Mouse (Mus musculus) fibroblast of lung, adult 2 months (primary cell): ENCODE results near the gene Ifna5.
A peak's percentile ranks its signal among the peaks of the same experiment; 100 is the strongest.
"Not testable (repeated sequence)": the region's sequence is repeated elsewhere in the genome, so short reads cannot be mapped to it uniquely, and the experiment has no call there.

Experiments used
- DNase-seq: peaks from one replicate; pipeline ENCODE4 v3.0.0-alpha.2; 2011; ENCODE audit warnings: low read depth

Ifna5 gene

DNA sequence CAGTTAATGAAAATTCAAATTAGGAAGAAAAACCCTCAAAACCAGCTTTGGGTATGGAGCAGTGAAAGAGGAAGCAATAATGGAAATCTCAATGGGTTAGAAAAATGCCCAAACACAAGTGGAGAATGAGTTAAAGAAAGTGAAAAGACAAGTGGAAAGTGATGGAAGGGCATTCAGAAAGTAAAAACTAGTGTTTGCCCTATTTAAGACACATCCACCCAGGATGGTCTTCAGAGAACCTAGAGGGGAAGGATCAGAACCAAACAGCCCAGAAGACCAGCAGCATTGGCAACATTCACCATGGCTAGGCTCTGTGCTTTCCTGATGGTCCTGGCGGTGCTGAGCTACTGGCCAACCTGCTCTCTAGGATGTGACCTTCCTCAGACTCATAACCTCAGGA is at the start of gene Ifna5:
Gene Ifna5, plus strand, starts transcription at position 301 of the 400 bp plus-strand sequence.
- not testable (repeated sequence) for DNase-seq

GRCm38 (mm10) chr4:88788402-88788801 is 46.9 kb upstream of the Ifna5 start, which contains the start of gene Gm13277:
Gene Gm13277 (plus strand): TSS chr4:88788632.
- not testable (repeated sequence) for DNase-seq

DNA sequence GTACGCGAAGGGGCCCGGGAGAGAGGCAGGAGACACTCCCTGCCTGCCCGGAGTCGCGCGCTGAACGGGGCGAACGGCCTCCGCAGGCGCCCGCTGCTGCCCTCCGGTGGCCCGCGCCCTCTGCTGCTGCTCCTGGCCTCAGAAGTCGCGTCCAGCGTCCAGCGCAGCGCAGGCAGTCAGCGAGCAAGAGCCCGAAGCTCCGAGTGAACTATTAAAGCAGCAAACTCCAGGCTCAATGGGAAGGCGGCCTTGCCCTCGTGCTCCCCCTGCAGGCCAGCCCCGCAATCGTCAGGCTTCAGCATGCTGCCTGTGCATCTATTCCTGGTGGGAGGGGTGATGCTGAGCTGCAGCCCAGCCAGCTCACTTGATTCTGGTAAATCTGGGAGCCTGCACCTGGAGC is 44.1 kb upstream of the Ifna5 start, which contains the start of gene Gm13278:
Gene Gm13278, plus strand, starts transcription at position 301 of the 400 bp plus-strand sequence.
- DNase-seq = not testable (repeated sequence)

DNA sequence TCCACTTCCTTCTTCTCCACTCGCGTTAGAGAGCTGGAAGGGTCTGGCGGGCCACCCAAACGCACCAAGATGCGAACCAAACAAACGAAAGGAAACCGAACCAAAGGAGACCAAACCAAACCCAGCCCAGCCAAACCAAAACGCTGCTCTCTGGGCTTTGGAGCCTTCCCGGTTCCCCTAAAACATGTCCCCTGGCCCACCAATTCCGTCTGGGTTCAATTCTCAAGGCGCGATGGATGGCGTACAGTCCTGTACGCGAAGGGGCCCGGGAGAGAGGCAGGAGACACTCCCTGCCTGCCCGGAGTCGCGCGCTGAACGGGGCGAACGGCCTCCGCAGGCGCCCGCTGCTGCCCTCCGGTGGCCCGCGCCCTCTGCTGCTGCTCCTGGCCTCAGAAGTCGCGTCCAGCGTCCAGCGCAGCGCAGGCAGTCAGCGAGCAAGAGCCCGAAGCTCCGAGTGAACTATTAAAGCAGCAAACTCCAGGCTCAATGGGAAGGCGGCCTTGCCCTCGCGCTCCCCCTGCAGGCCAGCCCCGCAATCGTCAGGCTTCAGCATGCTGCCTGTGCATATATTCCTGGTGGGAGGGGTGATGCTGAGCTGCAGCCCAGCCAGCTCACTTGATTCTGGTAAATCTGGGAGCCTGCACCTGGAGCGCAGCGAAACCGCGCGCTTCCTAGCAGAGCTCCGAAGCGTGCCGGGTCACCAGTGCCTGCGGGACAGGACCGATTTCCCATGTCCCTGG is 41.2 kb upstream of the Ifna5 start, which contains the start of gene Gm13275:
Gene Gm13275, plus strand, starts transcription at position 552 of the 740 bp plus-strand sequence.
- not testable (repeated sequence) for DNase-seq

- DNase-seq = not testable (repeated sequence)
These were observed 38.2 kb upstream of the Ifna5 start, which contains the start of gene Gm13279 for GRCm38 (mm10) chr4:88797097-88797496. Gene Gm13279 (plus strand): TSS chr4:88797397.

DNA sequence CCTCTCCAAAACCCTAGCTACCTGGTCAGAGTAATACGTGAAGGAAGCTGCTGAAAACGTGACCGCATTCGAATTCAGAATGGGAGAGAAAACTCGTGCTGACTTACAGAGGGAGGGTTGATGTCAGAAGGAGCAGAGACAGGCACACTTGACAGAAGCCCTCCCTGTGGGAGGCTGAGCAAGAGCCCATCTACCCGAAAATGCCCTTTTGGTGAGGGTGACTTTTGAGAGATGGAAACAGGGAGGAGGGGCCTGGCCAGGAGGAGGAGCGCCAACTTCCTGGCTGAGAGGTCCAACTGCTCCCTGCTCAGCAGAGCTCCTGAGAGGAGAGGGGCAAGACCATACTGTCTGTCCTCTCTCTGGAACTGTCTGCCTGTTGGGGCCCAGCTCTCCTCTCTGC is 36.0 kb upstream of the Ifna5 start, which contains the start of gene Gm13285:
Gene Gm13285, plus strand, starts transcription at position 301 of the 400 bp plus-strand sequence.
- DNase-seq = not testable (repeated sequence)

GRCm38 (mm10) chr4:88802954-88803353 is 32.4 kb upstream of the Ifna5 start, which contains the start of gene Gm13287:
Gene Gm13287 (plus strand): TSS chr4:88803254.
- DNase-seq = not testable (repeated sequence)

- DNase-seq = not testable (repeated sequence)
These were observed 30.1 kb upstream of the Ifna5 start, which contains the start of gene Gm13288 for GRCm38 (mm10) chr4:88805231-88805630. Gene Gm13288 (plus strand): TSS chr4:88805531.

GRCm38 (mm10) chr4:88805761-88806160 is 29.6 kb upstream of the Ifna5 start:
- DNase-seq = not testable (repeated sequence)

DNA sequence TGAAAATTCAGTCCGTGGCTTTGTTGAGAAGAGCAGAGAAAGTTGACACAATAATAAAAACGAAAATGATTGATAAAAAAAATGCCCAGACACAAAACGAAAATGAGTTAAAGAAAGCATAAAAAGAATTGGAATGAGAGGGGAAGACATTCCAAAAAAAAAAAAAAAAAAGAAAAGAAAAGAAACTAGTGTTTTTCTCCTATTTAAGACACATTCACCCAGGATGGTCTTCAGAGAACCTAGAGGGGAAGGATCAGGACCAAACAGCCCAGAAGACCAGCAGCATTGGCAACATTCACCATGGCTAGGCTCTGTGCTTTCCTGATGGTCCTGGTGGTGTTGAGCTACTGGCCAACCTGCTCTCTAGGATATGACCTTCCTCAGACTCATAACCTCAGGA is 19.4 kb upstream of the Ifna5 start, which contains the start of gene Ifna7:
Gene Ifna7, plus strand, starts transcription at position 301 of the 400 bp plus-strand sequence.
- DNase-seq = no peak

DNA sequence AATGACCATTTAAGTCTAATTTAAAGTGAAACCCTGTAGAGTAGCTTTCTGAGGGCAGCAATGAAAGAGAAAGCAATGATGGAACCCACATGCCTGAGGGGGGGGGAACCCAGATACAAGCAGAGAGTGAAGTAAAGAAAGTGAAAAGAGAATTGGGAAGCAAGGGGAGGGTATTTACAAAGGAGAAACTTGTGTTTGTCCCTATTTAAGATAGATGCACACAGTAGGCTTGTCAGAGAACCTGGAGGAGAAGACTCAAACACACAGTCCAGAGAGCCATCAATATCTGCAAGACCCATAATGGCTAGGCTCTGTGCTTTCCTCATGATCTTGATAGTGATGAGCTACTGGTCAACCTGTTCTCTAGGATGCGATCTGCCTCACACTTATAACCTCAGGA is 15.7 kb upstream of the Ifna5 start, which contains the start of gene Ifna11:
Gene Ifna11, plus strand, starts transcription at position 301 of the 400 bp plus-strand sequence.
- DNase-seq = no peak

DNA sequence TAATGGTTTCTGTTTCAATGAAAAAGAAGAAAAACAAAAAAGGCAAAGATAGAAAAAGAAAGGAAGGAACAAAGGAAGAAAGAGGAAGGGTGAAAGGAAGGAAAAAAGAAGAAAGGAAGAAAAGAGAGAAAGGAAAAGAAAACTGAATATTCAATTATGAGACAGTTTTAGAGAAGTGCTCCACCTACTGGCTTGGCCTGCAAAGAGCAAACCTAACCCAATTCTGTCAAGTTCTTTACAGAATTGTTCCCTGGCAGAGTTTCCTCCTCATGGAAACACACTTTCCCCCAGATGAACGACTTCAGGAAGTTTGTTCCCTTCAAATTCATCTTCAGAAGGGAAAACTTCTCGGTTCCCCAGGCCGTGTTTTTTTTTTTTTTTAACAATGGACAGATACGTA is 12.3 kb upstream of the Ifna5 start:
- peak; percentile 5 for DNase-seq

- not testable (repeated sequence) for DNase-seq
These were observed 8.2 kb upstream of the Ifna5 start, which contains the start of gene Ifna6 for GRCm38 (mm10) chr4:88827116-88827515. Gene Ifna6 (plus strand): TSS chr4:88827416.

DNA sequence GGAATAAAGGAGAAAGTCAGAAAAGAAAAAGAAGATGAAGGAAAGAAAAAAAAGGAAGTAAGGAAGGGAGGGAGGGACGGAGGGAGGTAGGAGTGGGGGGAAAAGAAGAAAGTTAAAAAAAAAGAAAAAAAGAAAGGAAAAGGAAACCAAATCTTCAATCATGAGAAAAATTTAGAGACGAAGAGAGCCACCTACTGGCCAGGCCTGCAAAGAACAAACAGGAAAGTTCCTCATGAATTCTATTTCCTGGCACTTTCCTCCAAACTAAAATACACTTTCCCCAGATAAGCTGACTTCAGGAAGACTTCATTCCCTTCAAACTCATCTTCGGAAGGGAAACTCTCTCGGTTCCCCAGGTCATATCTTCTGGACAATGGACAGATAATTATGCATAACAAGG is 4.8 kb upstream of the Ifna5 start:
- peak; percentile 16 for DNase-seq

DNA sequence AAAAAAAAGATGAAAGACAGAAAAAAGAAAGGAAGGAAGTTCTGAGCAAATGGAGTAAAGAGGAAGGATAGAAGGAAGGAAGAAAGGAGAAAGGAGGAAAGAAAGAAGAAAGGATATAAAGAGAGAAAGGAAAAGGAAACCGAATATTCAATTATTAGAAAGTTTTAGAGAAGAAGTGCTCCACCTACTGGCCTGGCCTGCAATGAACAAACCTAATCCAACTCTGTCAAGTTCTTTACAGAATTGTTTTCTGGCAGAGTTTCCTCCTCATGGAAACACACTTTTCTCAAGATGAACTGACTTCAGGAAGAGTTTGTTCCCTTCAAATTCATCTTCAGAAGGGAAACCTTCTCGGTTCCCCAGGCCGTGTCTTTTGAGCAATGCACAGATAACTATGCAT is 3.5 kb downstream of the Ifna5 start:
- DNase-seq = peak; percentile 4

DNA sequence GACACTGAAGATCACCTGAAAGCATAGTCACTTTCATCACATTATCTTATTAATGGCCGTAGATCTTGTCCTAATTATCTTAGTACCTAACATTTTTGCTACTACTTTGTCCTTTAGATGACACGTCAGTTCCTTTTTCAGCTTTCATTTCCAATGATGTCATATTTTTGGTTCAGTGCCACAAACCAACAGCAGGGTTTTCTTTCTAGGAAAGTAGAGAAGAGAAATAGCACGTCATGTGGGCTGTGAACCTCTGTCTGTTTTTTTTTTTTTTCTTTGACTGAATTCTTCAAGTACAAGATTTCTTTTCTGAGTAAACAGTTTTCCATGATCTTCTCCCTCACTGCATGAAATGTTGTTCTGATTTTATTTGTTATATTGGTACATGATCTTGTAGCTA is 4.7 kb downstream of the Ifna5 start:
- DNase-seq = no peak

GRCm38 (mm10) chr4:88841438-88841911 is 6.2 kb downstream of the Ifna5 start, which contains the start of gene Ifna4:
Gene Ifna4 (plus strand): TSS chr4:88841861.
- no peak for DNase-seq

GRCm38 (mm10) chr4:88845334-88845733 is 10.0 kb downstream of the Ifna5 start:
- peak; percentile 4 for DNase-seq

DNA sequence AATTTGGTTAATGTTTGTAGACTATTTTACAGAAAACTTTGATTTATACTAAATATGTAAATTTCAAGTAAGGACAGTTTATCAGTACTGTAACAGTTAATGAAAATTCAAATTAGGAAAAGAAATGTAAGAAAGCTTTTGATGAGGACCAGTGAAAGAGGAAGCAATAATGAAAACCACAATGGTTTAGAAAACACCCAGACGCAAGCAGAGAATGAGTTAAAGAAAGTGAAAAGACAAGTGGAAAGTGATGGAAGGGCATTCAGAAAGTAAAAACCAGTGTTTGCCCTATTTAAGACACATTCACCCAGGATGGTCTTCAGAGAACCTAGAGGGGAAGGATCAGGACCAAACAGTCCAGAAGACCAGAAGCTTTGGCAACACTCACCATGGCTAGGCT is 14.4 kb downstream of the Ifna5 start, which contains the start of gene Ifna1:
Gene Ifna1, plus strand, starts transcription at position 390 of the 400 bp plus-strand sequence.
- no peak for DNase-seq

DNA sequence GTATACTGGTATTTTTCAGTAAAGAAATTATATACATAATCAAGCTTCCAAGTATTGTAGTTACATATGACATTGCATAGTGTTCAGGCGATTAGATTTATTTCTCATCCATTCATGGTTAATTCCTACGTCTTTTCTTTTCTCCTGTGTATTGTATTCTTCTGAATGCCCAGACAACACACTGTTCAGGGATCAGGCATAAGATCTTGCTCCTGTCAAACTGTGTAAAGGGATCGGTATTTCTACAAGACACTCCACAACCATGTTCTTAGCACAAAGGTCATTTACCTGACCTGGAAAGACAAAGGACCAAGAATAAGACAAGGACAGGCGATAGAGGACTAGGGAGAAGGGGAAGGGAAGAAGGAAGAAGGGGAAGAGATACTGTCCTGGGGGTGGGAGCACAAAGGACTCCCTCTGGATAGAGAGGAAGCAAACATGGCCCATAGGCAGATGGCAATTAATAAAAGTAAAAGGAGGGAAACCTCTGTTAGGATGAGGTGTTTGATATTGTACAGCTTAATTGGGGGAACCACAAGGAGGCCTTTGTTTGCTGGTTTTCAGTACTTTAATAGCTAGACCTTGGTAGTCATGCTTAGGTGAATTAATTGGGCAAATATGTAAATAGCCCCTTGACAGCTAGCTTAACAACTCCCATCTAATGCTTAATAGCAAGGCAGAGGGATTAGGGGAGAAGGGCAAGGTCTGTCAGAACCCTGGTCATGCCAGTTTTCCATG is 15.9 kb downstream of the Ifna5 start:
- DNase-seq = no peak

GRCm38 (mm10) chr4:88859214-88859613 is 23.9 kb downstream of the Ifna5 start:
- DNase-seq = no peak

DNA sequence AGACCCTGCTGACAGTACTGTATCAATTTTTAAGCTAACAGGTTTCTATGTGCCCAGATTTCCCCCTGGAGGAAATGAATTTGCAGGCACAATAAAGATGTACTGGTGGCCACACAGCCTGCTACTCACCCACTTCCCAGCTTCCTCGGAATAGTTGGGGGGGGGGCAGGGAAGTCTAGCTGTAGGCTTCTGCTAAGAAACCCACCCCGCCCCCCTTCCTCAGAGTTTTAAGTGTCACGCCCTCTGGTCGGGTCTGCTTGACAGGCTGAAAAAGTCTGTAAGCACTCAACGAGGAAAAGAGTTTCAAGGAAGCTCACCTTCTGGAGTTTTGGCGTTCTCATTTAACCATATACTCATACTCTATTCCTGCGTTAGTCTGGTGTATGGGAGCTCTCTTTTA is 28.0 kb downstream of the Ifna5 start:
- no peak for DNase-seq
